Mouse (Mus musculus) hindbrain, embryonic 11.5 days (tissue): ENCODE results near the gene Spaca6. TPM values are rescaled to one million over a fixed set of nuclear protein-coding genes. Genes with fewer than 3 reads are reported as not detected.

Source experiments
- ATAC-seq: fragments of 200-750 bp; cut with Nextera tagmentation; 2 replicates; pipeline ENCODE4 v1.8.0; 2017; ENCODE audit warnings: mild to moderate bottlenecking, moderate TSS enrichment, moderate library complexity; ENCODE audit not compliant: low FRiP score
- DNase-seq: peaks from one replicate; pipeline ENCODE4 v3.0.0-alpha.2; 2015; ENCODE audit warnings: low spot score
- H3K27ac ChIP-seq: fragments of 300-500 bp; sonication (generic); 2 replicates; pipeline ENCODE4 v1.5.1; 2014; ENCODE audit warnings: mild to moderate bottlenecking, low read depth, low read length
- H3K27me3 ChIP-seq: fragments of 300-500 bp; sonication (generic); 2 replicates; pipeline ENCODE4 v1.6.1; 2014; ENCODE audit warnings: mild to moderate bottlenecking, low read length, moderate library complexity, mixed read lengths; ENCODE audit not compliant: control insufficient read depth, insufficient read depth
- H3K36me3 ChIP-seq: fragments of 300-500 bp; sonication (generic); 2 replicates; pipeline ENCODE4 v1.6.1; 2014; ENCODE audit warnings: mild to moderate bottlenecking, low read length, moderate library complexity, mixed read lengths; ENCODE audit not compliant: control insufficient read depth, insufficient read depth
- H3K4me1 ChIP-seq: fragments of 300-500 bp; sonication (generic); replicated peaks from 2 replicates; pipeline ENCODE4 v1.6.1; 2014; ENCODE audit warnings: low read length, mixed read lengths; ENCODE audit not compliant: control insufficient read depth, insufficient read depth
- H3K4me2 ChIP-seq: fragments of 300-500 bp; sonication (generic); replicated peaks from 2 replicates; pipeline ENCODE4 v1.6.1; 2014; ENCODE audit warnings: mild to moderate bottlenecking, low read depth, low read length
- H3K4me3 ChIP-seq: fragments of 300-500 bp; sonication (generic); 2 replicates; pipeline ENCODE4 v1.5.1; 2014; ENCODE audit warnings: low read depth, low read length
- H3K9ac ChIP-seq: fragments of 300-500 bp; sonication (generic); 2 replicates; pipeline ENCODE4 v1.6.1; 2014; ENCODE audit warnings: low read depth, low read length
- H3K9me3 ChIP-seq: fragments of 300-500 bp; sonication (generic); 2 replicates; pipeline ENCODE4 v1.6.1; 2016; ENCODE audit warnings: low read length; ENCODE audit not compliant: control insufficient read depth
- WGBS: fragments of 180-500 bp; shearing (Covaris S2); extraction: QIAGEN DNeasy Blood & Tissue Kit; methylation state at CpG from one replicate; pipeline ENCODE4 v1.1.7; 2014; 5-methylcytosine and 5-hydroxymethylcytosine counted together
- polyA plus RNA-seq: library from polyadenylated mRNA; unstranded; fragments of >200 nt; fragmentation: Nextera tagmentation; extraction: Ambion mirVana; gene quantifications from 2 replicates; pipeline ENCODE4 v1.2.1, GENCODE M21; 2014

Spaca6 gene
- polyA plus RNA-seq: 21.8 and 35.4 TPM in 2 replicates

DNA sequence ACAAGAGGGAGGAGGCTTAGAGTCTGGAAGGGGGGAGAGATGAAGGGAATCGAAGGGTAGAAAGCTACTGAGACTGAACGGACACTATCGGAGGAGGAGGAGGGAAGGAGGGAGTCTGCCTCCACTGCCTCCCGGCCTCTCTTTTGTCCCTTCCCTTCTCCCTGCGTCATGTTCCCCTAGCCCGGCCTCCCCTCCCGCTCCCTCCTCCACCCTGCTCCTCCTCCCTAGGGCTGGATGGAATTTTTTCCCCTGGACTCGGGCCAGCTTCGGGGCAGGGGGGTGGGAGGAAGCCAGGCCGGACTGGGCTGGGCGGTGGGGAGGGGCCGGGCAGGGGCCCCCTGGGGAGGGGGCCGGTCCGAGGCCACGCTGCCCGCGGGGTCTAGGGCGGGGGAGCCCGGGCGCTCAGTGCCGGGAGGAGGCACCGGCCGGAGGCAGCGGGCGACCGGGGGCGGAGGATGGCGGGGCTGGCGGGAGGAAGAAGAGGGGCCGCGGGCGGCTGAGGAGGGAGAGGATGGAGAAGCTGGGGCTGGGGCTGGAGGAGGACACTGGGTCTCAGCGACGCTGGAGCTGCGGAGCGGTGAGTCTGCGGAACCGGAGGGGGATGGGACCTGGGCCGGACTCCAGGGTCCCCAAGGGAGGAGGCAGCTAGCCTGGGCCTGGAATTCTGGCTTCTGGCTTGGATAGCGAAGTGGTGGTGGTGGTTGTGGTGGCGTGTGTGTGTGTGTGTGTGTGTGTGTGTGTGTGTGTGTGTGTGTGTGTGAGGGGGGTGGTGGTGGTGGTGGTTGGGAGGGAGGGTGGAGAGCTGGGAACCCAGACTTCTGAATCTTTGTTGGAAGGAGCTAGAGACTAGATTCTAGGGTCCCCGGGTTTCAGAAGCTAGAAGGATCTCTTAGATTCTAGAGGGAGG lies at the start of gene Spaca6:
TSS of gene Spaca6 (plus strand) at position 408 of the 907 bp plus-strand sequence.
- WGBS: 0% methylated on average over 23 of the region's 42 CpGs

DNA sequence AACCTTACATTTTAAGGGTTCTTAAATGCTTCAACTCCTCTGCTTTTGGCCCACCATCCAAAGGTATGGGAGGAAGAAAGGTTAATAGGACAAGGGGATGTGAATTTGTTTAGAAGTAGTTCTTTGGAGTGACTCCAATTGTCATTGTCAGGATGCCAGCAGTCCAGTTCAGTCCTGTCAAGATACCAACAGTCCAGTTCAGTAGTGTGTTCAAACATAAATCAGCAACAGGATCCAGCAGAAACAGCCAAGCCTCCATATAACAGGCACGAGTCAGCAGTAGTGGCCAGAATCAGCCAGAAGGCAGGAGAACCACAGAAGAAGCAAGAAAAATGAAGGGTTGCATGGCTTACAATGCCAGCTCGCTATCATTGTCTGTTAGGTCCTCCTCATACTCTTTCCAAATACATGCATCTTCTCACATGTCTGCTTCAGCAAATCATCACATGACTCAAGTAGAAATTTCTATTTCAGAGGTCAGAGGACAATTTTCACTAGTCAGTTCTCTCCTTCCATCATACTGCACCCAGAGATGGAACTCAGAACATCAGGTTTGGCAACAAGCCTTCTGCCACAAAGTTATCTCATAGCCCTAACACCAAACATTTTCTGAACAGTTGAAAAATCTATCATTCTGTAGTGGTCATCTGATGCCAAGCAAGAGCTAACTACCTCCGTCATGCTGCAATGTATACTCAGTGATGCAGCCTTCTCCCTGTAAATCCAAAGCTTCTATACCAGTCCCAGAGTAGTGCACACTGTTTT lies 35.9 kb upstream of the Spaca6 start:
- no peaks in the 10 kb centered on the region for H3K9me3 ChIP-seq
- H3K4me3 ChIP-seq: no peak overlapping the region

More for the DNA sequence above, at the start of gene Spaca6:
- Histone ChIP-seq H3K4me3 (peak within 1 kb of the TSS; percentile 56), H3K4me1 (peaks cover 15% of the 10 kb centered on the region), H3K27me3 (no peaks in the 10 kb centered on the region), H3K9me3 (no peaks in the 10 kb centered on the region), H3K36me3 (peaks cover 6% of the 10 kb centered on the region; the same call in 1 of the 2 replicates), H3K27ac (peak within 1 kb of the TSS; percentile 98), H3K9ac (peak within 1 kb of the TSS; percentile 92), H3K4me2 (peak within 1 kb of the TSS; percentile 80)
- ATAC-seq (peak; percentile 81), DNase-seq (peak; percentile 92)

DNA sequence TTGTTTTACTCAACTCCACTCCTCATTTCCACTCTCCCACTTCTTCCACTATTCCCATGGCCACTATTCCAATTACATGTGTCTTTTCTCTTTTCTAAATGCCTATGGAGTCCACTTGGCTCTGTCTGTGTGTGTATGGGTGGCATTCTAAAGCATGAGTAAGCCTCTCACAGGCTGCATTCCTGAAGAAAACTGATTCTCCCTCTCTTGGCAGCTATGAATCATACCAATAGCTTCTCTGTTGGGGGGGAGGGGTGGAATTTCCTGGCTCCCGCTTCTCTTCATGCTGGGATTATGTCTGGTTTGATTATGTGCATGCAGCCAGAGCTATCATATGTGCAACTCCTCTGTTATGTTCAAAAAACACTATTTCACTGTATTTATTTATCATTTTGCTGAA lies 34.4 kb upstream of the Spaca6 start:
- no peak for DNase-seq
- H3K9me3 ChIP-seq: no peaks in the 10 kb centered on the region

More for the DNA sequence above, 35.9 kb upstream of the Spaca6 start:
- no peaks in the 10 kb centered on the region for H3K27me3 ChIP-seq
- no peak overlapping the region for H3K27ac ChIP-seq
- no peaks in the 10 kb centered on the region for H3K4me1 ChIP-seq
- H3K4me2 ChIP-seq: no peak overlapping the region
- H3K36me3 ChIP-seq: no peaks in the 10 kb centered on the region
- WGBS: 82% methylated on average over 3 of the region's 3 CpGs
- DNase-seq: no peak
- ATAC-seq: no peak
- H3K9ac ChIP-seq: no peak overlapping the region

DNA sequence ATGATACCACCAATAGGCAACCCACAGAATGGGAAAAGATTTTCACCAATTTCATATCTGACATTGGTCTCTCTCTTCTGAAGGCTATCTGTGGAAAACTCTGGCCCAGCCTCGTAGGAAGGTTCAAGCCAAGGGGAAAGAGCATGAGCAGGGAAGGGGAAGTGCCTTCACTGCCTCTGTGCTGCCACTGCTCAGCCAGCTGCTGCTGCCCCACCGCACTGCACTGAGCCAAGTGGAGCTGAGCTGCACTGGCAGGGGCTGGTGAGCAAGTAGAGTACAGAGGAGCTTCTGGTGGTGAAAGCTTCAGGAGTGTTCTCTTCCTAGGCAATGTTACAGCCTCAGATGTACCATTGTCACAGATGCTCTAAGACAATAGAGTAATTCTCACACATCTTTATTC lies 31.4 kb upstream of the Spaca6 start:
- Histone ChIP-seq H3K4me3 (no peak overlapping the region), H3K9ac (no peak overlapping the region), H3K4me2 (no peak overlapping the region), H3K36me3 (no peaks in the 10 kb centered on the region), H3K27ac (no peak overlapping the region), H3K4me1 (no peaks in the 10 kb centered on the region), H3K9me3 (no peaks in the 10 kb centered on the region), H3K27me3 (no peaks in the 10 kb centered on the region)
- WGBS: 57% methylated on average over 2 of the region's 2 CpGs
- ATAC-seq (no peak), DNase-seq (no peak)

More for the DNA sequence above, 34.4 kb upstream of the Spaca6 start:
- H3K27me3 ChIP-seq: no peaks in the 10 kb centered on the region
- H3K4me3 ChIP-seq: no peak overlapping the region
- ATAC-seq: no peak
- WGBS: 65% methylated on average over 1 of the region's 1 CpGs
- no peak overlapping the region for H3K4me2 ChIP-seq
- H3K36me3 ChIP-seq: no peaks in the 10 kb centered on the region
- no peak overlapping the region for H3K9ac ChIP-seq
- no peaks in the 10 kb centered on the region for H3K4me1 ChIP-seq
- H3K27ac ChIP-seq: no peak overlapping the region

DNA sequence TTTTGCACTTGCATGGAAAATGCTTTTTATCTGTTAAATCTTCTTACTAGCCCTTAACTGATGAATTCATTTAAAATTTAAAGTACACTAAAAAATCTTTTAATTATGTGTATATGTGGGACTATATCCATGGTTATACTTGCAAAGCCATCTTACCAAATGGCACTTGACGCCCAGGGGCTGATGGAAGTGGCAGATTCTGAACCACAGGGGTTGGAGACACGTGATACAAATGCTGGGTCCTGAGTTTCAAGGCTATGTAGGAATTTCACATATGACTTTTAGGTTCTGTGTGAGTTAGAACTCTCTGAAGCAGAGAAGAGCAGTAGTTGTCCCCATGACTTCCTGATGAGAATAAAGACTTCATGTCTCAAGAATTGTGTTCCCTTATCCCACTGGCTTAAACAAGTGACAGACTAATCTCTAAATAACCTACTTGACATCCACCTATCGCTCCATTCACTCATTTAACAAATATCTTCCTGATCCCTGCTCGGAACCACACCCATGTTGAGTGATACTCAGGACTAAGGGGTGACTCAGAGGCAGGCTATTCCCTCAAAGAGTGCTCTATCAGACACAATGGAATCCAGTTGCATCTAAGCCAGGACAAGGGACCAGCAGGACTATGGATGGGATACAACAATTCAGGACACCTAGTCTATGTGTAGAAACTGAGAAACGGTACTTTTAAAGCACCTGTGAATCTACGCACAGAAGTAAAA lies 3.2 kb upstream of the Spaca6 start:
- Histone ChIP-seq H3K9me3 (no peaks in the 10 kb centered on the region), H3K4me3 (no peak overlapping the region), H3K27ac (no peak overlapping the region), H3K27me3 (no peaks in the 10 kb centered on the region), H3K4me1 (no peaks in the 10 kb centered on the region), H3K36me3 (no peaks in the 10 kb centered on the region), H3K9ac (no peak overlapping the region), H3K4me2 (no peak overlapping the region)
- DNase-seq (no peak), ATAC-seq (no peak)
- 78% methylated on average over 6 of the region's 6 CpGs for WGBS

DNA sequence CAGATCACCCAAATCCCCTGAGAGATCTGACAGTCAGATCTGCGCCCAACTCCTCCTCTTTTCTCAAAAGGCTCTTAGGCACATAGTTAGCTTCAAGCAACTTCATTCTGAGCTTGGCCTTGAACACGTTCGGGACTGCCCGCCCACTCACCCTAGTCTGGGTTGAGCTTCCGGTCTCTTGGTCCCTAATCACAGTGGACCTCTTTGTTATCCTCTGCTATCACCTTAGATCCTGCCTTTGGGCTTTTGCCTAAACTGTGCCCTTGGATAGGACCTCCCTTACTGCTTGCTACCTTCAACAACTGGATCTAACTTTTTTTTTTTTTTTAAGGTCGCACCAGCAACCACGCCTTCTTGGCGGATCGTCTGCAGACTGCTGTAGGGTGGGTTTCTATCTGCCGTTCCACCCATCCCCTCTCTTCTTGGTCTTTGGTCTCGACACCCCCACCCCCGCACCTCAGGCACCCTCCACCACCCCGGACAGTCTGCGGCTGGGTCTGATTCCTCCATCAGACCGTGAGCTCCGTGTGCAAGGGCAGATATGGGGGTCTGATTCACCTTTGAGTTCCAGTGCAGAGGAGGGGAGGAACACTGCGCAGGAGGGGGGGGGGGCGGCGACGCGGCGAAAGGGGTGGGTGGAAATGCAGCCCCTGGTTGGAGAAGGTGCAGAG lies 902 bp upstream of the Spaca6 start:
- peak; percentile 68 for DNase-seq
- H3K4me2 ChIP-seq: peak overlapping the region; percentile 69
- peak overlapping the region; percentile 92 for H3K9ac ChIP-seq
- peak overlapping the region; percentile 56 for H3K4me3 ChIP-seq
- H3K36me3 ChIP-seq: peaks cover 3% of the 10 kb centered on the region; the same call in 1 of the 2 replicates
- no peaks in the 10 kb centered on the region for H3K9me3 ChIP-seq
- peak overlapping the region; percentile 98 for H3K27ac ChIP-seq
- peaks cover 10% of the 10 kb centered on the region for H3K4me1 ChIP-seq
- no peaks in the 10 kb centered on the region for H3K27me3 ChIP-seq
- 2% methylated on average over 19 of the region's 22 CpGs for WGBS
- ATAC-seq: peak; percentile 45

DNA sequence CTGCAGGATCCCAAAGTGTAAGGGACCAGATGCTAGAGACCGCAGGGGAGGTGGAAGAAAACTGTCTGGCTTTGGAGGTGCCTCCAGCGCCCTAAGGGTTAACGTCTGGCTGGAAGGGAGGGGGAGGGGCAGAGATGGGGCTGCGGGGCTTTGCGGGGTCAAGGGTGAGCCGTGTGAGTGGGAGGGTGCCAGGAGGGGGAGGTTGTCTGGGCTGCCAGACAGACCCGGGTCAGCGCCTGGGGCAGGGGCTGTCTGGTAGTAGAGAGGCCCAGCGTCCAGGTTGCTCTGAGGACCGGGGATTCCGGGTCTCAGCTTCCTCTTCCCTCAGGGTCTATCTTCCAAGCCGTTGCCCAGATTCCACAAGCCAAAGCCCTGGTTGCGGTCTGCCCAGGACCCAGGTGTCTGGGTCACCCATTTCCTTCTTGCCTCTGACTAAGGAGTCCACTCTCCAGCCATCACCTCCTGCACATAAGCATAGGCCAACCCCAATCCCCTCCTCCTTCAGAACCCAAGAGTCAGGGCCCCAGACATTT lies 766 bp downstream of the Spaca6 start:
- ATAC-seq (peak; percentile 70), DNase-seq (peak; percentile 90)
- Histone ChIP-seq H3K27ac (peak overlapping the region; percentile 98), H3K4me2 (peak overlapping the region; percentile 80), H3K9me3 (no peaks in the 10 kb centered on the region), H3K36me3 (peaks cover 8% of the 10 kb centered on the region; the same call in 1 of the 2 replicates), H3K4me1 (peaks cover 15% of the 10 kb centered on the region), H3K27me3 (no peaks in the 10 kb centered on the region), H3K9ac (peak overlapping the region; percentile 92), H3K4me3 (peak overlapping the region; percentile 56)
- WGBS: 0% methylated on average over 12 of the region's 13 CpGs
